Mouse (Mus musculus) heart, postnatal 0 days (tissue): ENCODE measurements around the gene Pus10. TPM values are rescaled to one million over a fixed set of nuclear protein-coding genes. Genes with fewer than 3 reads are reported as not detected.

Experiments used
- ATAC-seq: fragments of 200-750 bp; cut with Nextera tagmentation; 2 replicates; pipeline ENCODE4 v1.8.0; 2017; ENCODE audit warnings: low read depth, moderate number of reproducible peaks, moderate library complexity; ENCODE audit not compliant: insufficient read depth
- DNase-seq: peaks from one replicate; pipeline ENCODE4 v3.0.0-alpha.2; 2016; ENCODE audit warnings: low spot score
- H3K27ac ChIP-seq: fragments of 300-500 bp; sonication (generic); 2 replicates; pipeline ENCODE4 v1.5.1; 2014; ENCODE audit warnings: low read depth, mild to moderate bottlenecking
- H3K27me3 ChIP-seq: fragments of 300-500 bp; sonication (generic); 2 replicates; pipeline ENCODE4 v1.6.1; 2014; ENCODE audit warnings: low read length, mixed read lengths; ENCODE audit not compliant: control insufficient read depth, insufficient read depth
- H3K36me3 ChIP-seq: fragments of 300-500 bp; sonication (generic); replicated peaks from 2 replicates; pipeline ENCODE4 v1.6.1; 2014; ENCODE audit warnings: low read length, mixed read lengths; ENCODE audit not compliant: control insufficient read depth, insufficient read depth
- H3K4me1 ChIP-seq: fragments of 300-500 bp; sonication (generic); 2 replicates; pipeline ENCODE4 v1.6.1; 2014; ENCODE audit warnings: antibody characterized with exemption; ENCODE audit not compliant: control insufficient read depth, insufficient read depth
- H3K4me2 ChIP-seq: fragments of 300-500 bp; sonication (generic); 2 replicates; pipeline ENCODE4 v1.6.1; 2014; ENCODE audit warnings: low read depth, mild to moderate bottlenecking, low read length, moderate library complexity
- H3K4me3 ChIP-seq: fragments of 300-500 bp; sonication (generic); 2 replicates; pipeline ENCODE4 v1.5.1; 2014; ENCODE audit warnings: low read depth, low read length
- H3K9ac ChIP-seq: fragments of 300-500 bp; sonication (generic); replicated peaks from 2 replicates; pipeline ENCODE4 v1.6.1; 2014; ENCODE audit warnings: low read depth, low read length, mixed read lengths
- H3K9me3 ChIP-seq: fragments of 300-500 bp; sonication (generic); replicated peaks from 2 replicates; pipeline ENCODE4 v1.6.1; 2016; ENCODE audit warnings: low read length; ENCODE audit not compliant: control insufficient read depth
- CTCF ChIP-seq: IDR thresholded peaks from 2 replicates; pipeline ENCODE4 v1.5.1; 2016; ENCODE audit warnings: antibody characterized with exemption, control low read depth, low read depth
- EP300 ChIP-seq: IDR thresholded peaks from 2 replicates; pipeline ENCODE4 v1.6.1; 2016; ENCODE audit warnings: antibody characterized with exemption, low read depth
- WGBS: fragments of 180-500 bp; shearing (Covaris S2); extraction: QIAGEN DNeasy Blood & Tissue Kit; methylation state at CpG from one replicate; pipeline ENCODE4 v1.1.7; 2014; 5-methylcytosine and 5-hydroxymethylcytosine counted together
- polyA plus RNA-seq: library from polyadenylated mRNA; unstranded; fragments of >200 nt; fragmentation: Nextera tagmentation; extraction: Ambion mirVana; gene quantifications from 2 replicates; pipeline ENCODE4 v1.2.1, GENCODE M21; 2015
- total RNA-seq: library from RNA; depleted of rRNA; stranded (reverse); fragments of >200 nt; gene quantifications from 2 replicates; pipeline ENCODE4 v1.2.3, GENCODE M21; 2014; ENCODE audit warnings: low replicate concordance

Pus10 gene
- total and polyA plus RNA-seq, 2 experiments from 2014 or later: 4.8 to 8.7 TPM

DNA sequence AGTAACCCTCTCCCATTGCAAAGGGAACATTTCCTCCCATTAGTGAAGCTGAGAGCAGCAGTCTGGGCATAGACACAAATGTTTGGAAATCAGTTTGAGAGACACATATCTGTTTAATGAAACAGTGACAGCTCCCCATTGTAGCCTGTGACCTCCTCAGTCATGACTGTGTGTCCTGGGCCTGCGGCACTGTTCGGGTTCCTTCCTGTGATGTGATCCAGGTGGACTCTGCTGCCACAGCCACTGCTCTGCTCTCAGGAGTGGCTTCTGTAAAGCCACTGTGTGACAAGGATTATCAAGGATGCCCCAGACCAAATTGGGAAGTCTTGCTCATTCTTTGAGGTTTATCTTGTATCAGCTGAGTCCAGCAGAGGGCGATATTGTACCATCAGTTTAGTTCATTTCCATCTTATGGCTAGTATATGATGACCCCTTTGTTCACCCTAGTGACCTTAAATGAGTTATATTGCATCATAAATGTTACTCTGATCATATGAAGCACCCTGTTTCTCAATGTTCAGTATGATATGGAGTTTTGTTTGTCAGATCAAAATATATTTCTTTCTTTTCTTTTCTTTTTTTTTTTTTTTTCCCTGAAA is 13.7 kb downstream of the Pus10 start:
- DNase-seq (peak; percentile 14), ATAC-seq (no peak)
- no peaks in the 10 kb centered on the region for H3K4me1 ChIP-seq
- H3K27ac ChIP-seq: no peak overlapping the region
- H3K9me3 ChIP-seq: no peaks in the 10 kb centered on the region
- TF ChIP-seq CTCF: peak; percentile 80
- TF ChIP-seq EP300: no peak
- H3K27me3 ChIP-seq: no peaks in the 10 kb centered on the region
- H3K36me3 ChIP-seq: peaks cover 59% of the 10 kb centered on the region
- H3K4me3 ChIP-seq: no peak overlapping the region
- WGBS: 41% methylated on average over 3 of the region's 3 CpGs
- H3K4me2 ChIP-seq: no peak overlapping the region
- H3K9ac ChIP-seq: no peak overlapping the region

DNA sequence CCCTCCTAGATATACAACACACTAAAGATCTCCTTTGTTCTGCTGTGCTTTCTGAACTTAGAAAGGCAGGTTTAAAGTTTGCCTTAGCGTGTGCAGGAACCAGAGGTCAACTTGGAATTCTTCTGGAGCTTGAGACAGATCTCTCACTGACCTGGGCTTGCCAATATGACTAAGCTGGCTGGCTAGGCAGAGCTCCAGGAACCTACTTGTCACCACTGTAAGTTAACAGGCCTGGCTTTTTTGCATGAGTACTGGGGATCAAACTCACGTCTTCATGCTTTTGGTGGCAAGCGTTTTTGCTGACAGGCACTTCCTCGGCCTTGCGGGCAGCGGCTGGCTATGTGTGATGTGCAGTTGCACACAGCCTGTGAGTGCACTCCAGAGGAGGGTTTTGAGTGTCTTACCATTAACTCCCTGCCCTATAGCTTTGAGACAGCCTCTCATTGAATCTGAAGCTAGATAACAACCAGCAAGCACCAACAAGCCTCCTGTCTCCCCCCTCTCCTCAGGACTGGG is 15.0 kb downstream of the Pus10 start:
- Histone ChIP-seq H3K4me1 (no peaks in the 10 kb centered on the region), H3K36me3 (peaks cover 52% of the 10 kb centered on the region), H3K27me3 (no peaks in the 10 kb centered on the region), H3K9ac (no peak overlapping the region), H3K4me2 (no peak overlapping the region), H3K9me3 (no peaks in the 10 kb centered on the region), H3K27ac (no peak overlapping the region), H3K4me3 (no peak overlapping the region)
- WGBS: 73% methylated on average over 6 of the region's 6 CpGs
- TF ChIP-seq CTCF: no peak
- no peak for TF ChIP-seq EP300
- DNase-seq (no peak), ATAC-seq (no peak)

DNA sequence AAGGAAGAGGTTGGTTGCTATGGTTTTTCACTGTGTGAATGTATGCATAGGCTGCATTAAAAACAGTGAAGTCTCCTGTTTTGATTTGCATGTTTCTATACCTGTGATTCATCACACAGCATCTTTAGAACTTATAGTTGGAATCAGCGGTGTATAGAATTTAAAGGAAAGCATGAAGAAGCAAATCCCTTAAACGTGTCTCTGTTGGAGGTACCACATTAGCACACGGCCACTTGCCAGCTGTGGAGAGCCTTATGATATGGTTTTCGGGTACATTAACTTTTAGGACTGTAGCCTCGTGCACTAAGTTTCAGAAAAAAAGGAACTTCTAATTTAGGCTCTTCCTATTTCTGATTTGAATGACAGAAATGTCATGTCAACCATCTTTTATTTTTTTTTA is 17.1 kb downstream of the Pus10 start:
- Histone ChIP-seq H3K27ac (no peak overlapping the region), H3K27me3 (no peaks in the 10 kb centered on the region), H3K4me1 (no peaks in the 10 kb centered on the region), H3K9ac (no peak overlapping the region), H3K36me3 (peaks cover 38% of the 10 kb centered on the region), H3K9me3 (no peaks in the 10 kb centered on the region), H3K4me3 (no peak overlapping the region), H3K4me2 (no peak overlapping the region)
- no peak for TF ChIP-seq EP300
- 86% methylated on average over 5 of the region's 5 CpGs for WGBS
- DNase-seq (no peak), ATAC-seq (no peak)

DNA sequence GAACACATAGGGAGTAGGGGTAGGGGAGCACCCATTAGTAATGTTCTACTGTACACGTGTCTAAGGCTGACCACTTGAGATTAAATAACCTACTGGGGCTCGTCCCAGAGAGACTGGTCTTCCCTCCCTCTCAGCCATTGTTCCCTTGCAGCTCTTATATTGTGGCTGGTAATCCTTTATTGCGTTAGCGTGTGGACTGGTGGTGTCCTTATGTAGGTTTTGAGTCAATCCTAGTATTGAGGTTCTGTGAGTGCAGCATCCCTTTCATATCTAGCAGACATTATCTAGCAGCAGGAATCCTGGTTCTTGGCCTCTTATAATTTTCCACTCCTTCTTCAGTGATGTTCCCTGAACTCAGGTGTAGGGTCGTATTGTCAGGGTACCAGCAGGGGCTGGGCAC is 21.2 kb downstream of the Pus10 start:
- ATAC-seq (no peak), DNase-seq (no peak)
- H3K4me1 ChIP-seq: no peaks in the 10 kb centered on the region
- no peaks in the 10 kb centered on the region for H3K27me3 ChIP-seq
- no peak for TF ChIP-seq CTCF
- no peak for TF ChIP-seq EP300
- peaks cover 10% of the 10 kb centered on the region for H3K36me3 ChIP-seq
- no peak overlapping the region for H3K9ac ChIP-seq
- no peak overlapping the region for H3K4me2 ChIP-seq
- H3K9me3 ChIP-seq: no peaks in the 10 kb centered on the region
- WGBS: 75% methylated on average over 5 of the region's 5 CpGs
- no peak overlapping the region for H3K27ac ChIP-seq
- no peak overlapping the region for H3K4me3 ChIP-seq

DNA sequence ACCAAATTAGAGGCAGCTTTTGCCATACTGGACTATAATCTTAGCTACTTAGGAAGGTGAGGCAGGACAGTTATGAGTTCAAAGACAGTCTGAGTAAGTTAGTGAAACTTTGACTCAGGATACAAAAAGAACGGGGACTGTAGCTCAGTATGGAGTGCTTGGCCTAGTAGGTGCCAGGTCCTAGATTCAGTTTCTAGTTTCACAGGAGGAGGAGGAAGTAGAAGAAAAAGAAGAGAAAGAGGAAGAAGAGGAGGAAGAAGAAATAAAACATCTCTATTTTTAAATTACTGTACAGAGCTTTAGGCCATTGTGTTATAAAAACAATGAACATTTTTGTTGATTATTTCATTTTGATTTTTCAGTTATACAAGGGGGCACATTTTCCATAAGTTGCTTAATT is 22.6 kb downstream of the Pus10 start:
- TF ChIP-seq CTCF: no peak
- TF ChIP-seq EP300: no peak
- no peaks in the 10 kb centered on the region for H3K4me1 ChIP-seq
- DNase-seq: no peak
- ATAC-seq: no peak
- H3K27me3 ChIP-seq: no peaks in the 10 kb centered on the region
- H3K27ac ChIP-seq: no peak overlapping the region
- peaks cover 9% of the 10 kb centered on the region for H3K36me3 ChIP-seq
- H3K9ac ChIP-seq: no peak overlapping the region
- H3K4me3 ChIP-seq: no peak overlapping the region
- WGBS: 91% methylated on average over 1 of the region's 1 CpGs
- H3K4me2 ChIP-seq: no peak overlapping the region
- H3K9me3 ChIP-seq: no peaks in the 10 kb centered on the region

DNA sequence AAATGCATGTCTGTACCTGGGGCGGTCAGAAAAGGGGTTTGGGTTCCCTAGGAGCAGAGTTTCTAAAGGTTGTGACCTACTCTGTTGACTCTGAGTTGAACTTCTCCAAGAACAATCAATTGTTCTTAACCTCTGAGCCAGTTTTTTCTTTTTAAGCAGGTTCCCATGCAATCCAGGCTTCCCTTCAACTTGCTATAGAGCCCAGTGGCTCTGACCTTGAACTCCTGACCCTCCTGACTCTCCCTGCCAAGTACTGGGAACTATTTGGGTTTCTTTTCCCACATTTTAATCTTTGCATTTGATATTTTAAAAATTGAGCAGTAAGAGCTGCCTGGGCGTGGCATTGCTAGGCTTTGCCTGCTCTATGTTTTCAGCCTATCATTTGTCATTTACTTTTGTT is 27.8 kb downstream of the Pus10 start:
- Histone ChIP-seq H3K4me1 (no peaks in the 10 kb centered on the region), H3K9ac (no peak overlapping the region), H3K4me3 (no peak overlapping the region), H3K9me3 (no peaks in the 10 kb centered on the region), H3K4me2 (no peak overlapping the region), H3K27ac (no peak overlapping the region), H3K36me3 (no peaks in the 10 kb centered on the region; the same call in none of the 2 replicates), H3K27me3 (no peaks in the 10 kb centered on the region)
- WGBS: 99% methylated on average over 2 of the region's 2 CpGs
- ATAC-seq (no peak), DNase-seq (no peak)
- TF ChIP-seq CTCF: no peak
- no peak for TF ChIP-seq EP300
